Mouse (Mus musculus) hindbrain, embryonic 16.5 days (tissue): ENCODE results near the gene Hps4. TPM values are rescaled to one million over a fixed set of nuclear protein-coding genes. Genes with fewer than 3 reads are reported as not detected.

Experiments
- ATAC-seq: fragments of 200-750 bp; cut with Nextera tagmentation; 2 replicates; pipeline ENCODE4 v1.8.0; 2017; ENCODE audit warnings: moderate TSS enrichment, moderate library complexity
- H3K27ac ChIP-seq: fragments of 300-500 bp; sonication (generic); 2 replicates; pipeline ENCODE4 v1.5.1; 2014; ENCODE audit warnings: low read depth, mild to moderate bottlenecking, control low read depth, low read length, moderate library complexity
- H3K27me3 ChIP-seq: fragments of 300-500 bp; sonication (generic); replicated peaks from 2 replicates; pipeline ENCODE4 v1.6.1; 2014; ENCODE audit warnings: low read length; ENCODE audit not compliant: control insufficient read depth, insufficient read depth
- H3K36me3 ChIP-seq: fragments of 300-500 bp; sonication (generic); 2 replicates; pipeline ENCODE4 v1.6.1; 2014; ENCODE audit warnings: mild to moderate bottlenecking, low read length, moderate library complexity, mixed read lengths; ENCODE audit not compliant: control insufficient read depth, insufficient read depth
- H3K4me1 ChIP-seq: fragments of 300-500 bp; sonication (generic); 2 replicates; pipeline ENCODE4 v1.6.1; 2014; ENCODE audit warnings: low read depth, low read length; ENCODE audit not compliant: control insufficient read depth, insufficient read depth
- H3K4me2 ChIP-seq: fragments of 300-500 bp; sonication (generic); 2 replicates; pipeline ENCODE4 v1.6.1; 2014; ENCODE audit warnings: mild to moderate bottlenecking, low read length, control low read depth, moderate library complexity
- H3K4me3 ChIP-seq: fragments of 300-500 bp; sonication (generic); 2 replicates; pipeline ENCODE4 v1.5.1; 2014; ENCODE audit warnings: mild to moderate bottlenecking, low read length, control low read depth, moderate library complexity
- H3K9ac ChIP-seq: fragments of 300-500 bp; sonication (generic); 2 replicates; pipeline ENCODE4 v1.6.1; 2014; ENCODE audit warnings: low read depth, mild to moderate bottlenecking, control low read depth, low read length, moderate library complexity
- H3K9me3 ChIP-seq: fragments of 300-500 bp; sonication (generic); 2 replicates; pipeline ENCODE4 v1.6.1; 2014; ENCODE audit warnings: mild to moderate bottlenecking, low read length, moderate library complexity; ENCODE audit not compliant: control insufficient read depth
- WGBS: fragments of 180-500 bp; shearing (Covaris S2); extraction: QIAGEN DNeasy Blood & Tissue Kit; methylation state at CpG from one replicate; pipeline ENCODE4 v1.1.7; 2014; 5-methylcytosine and 5-hydroxymethylcytosine counted together
- polyA plus RNA-seq: library from polyadenylated mRNA; unstranded; fragments of >200 nt; fragmentation: Nextera tagmentation; extraction: Ambion mirVana; gene quantifications from 2 replicates; pipeline ENCODE4 v1.2.1, GENCODE M21; 2015

Gene Hps4
- polyA plus RNA-seq = 37.4 and 39.6 TPM in 2 replicates

GRCm38 (mm10) chr5:112342463-112343204 is at the start of gene Hps4, which contains the start of gene Srrd:
TSS of gene Hps4 (plus strand) at chr5:112343083.
TSS of gene Srrd (minus strand) at chr5:112343040.
- H3K27ac ChIP-seq = peak within 1 kb of the TSS; percentile 74
- peak within 1 kb of the TSS; percentile 86 for H3K9ac ChIP-seq
- ATAC-seq = peak; percentile 79
- H3K9me3 ChIP-seq = no peaks in the 10 kb centered on the region
- WGBS = 3% methylated on average over 45 of the region's 64 CpGs
- H3K4me3 ChIP-seq = peak within 1 kb of the TSS; percentile 70
- H3K4me2 ChIP-seq = peak within 1 kb of the TSS; percentile 84
- H3K36me3 ChIP-seq = peaks cover 9% of the 10 kb centered on the region
- H3K4me1 ChIP-seq = peaks cover 31% of the 10 kb centered on the region
- no peaks in the 10 kb centered on the region for H3K27me3 ChIP-seq

- Histone ChIP-seq H3K36me3 (no peaks in the 10 kb centered on the region), H3K4me1 (no peaks in the 10 kb centered on the region; the same call in 1 of the 2 replicates), H3K27me3 (no peaks in the 10 kb centered on the region), H3K4me2 (no peak overlapping the region), H3K27ac (no peak overlapping the region), H3K9ac (no peak overlapping the region), H3K9me3 (no peaks in the 10 kb centered on the region), H3K4me3 (no peak overlapping the region)
- ATAC-seq = no peak
- 89% methylated on average over 2 of the region's 2 CpGs for WGBS
These were observed 49.1 kb upstream of the Hps4 start for GRCm38 (mm10) chr5:112293800-112294199.

GRCm38 (mm10) chr5:112294696-112295095 is 48.2 kb upstream of the Hps4 start:
- Histone ChIP-seq H3K36me3 (no peaks in the 10 kb centered on the region), H3K27ac (no peak overlapping the region), H3K4me3 (no peak overlapping the region), H3K9ac (no peak overlapping the region), H3K4me2 (no peak overlapping the region), H3K9me3 (no peaks in the 10 kb centered on the region), H3K27me3 (no peaks in the 10 kb centered on the region), H3K4me1 (no peaks in the 10 kb centered on the region; the same call in 1 of the 2 replicates)
- WGBS = 72% methylated on average over 4 of the region's 4 CpGs
- no peak for ATAC-seq

GRCm38 (mm10) chr5:112295162-112295561 is 47.7 kb upstream of the Hps4 start:
- Histone ChIP-seq H3K36me3 (no peaks in the 10 kb centered on the region), H3K27me3 (no peaks in the 10 kb centered on the region), H3K4me2 (no peak overlapping the region), H3K4me3 (no peak overlapping the region), H3K9ac (no peak overlapping the region), H3K4me1 (no peaks in the 10 kb centered on the region; the same call in 1 of the 2 replicates), H3K27ac (no peak overlapping the region), H3K9me3 (no peaks in the 10 kb centered on the region)
- 31% methylated on average over 8 of the region's 8 CpGs for WGBS
- no peak for ATAC-seq

GRCm38 (mm10) chr5:112295564-112295963 is 47.3 kb upstream of the Hps4 start:
- H3K27ac ChIP-seq = no peak overlapping the region
- H3K36me3 ChIP-seq = no peaks in the 10 kb centered on the region
- H3K9ac ChIP-seq = no peak overlapping the region
- WGBS = 61% methylated on average over 8 of the region's 8 CpGs
- H3K4me2 ChIP-seq = no peak overlapping the region
- no peaks in the 10 kb centered on the region for H3K27me3 ChIP-seq
- no peak overlapping the region for H3K4me3 ChIP-seq
- no peaks in the 10 kb centered on the region; the same call in 1 of the 2 replicates for H3K4me1 ChIP-seq
- H3K9me3 ChIP-seq = no peaks in the 10 kb centered on the region
- ATAC-seq = no peak

- Histone ChIP-seq H3K9ac (no peak overlapping the region), H3K27ac (peak overlapping the region; percentile 21; the same call in 1 of the 2 replicates), H3K4me3 (no peak overlapping the region), H3K36me3 (no peaks in the 10 kb centered on the region), H3K4me2 (no peak overlapping the region), H3K9me3 (no peaks in the 10 kb centered on the region), H3K4me1 (no peaks in the 10 kb centered on the region; the same call in 1 of the 2 replicates), H3K27me3 (no peaks in the 10 kb centered on the region)
- ATAC-seq = no peak
- 66% methylated on average over 6 of the region's 6 CpGs for WGBS
These were observed 46.3 kb upstream of the Hps4 start for GRCm38 (mm10) chr5:112296404-112297181.

- no peak for ATAC-seq
- H3K9me3 ChIP-seq = no peaks in the 10 kb centered on the region
- H3K27me3 ChIP-seq = no peaks in the 10 kb centered on the region
- 58% methylated on average over 2 of the region's 2 CpGs for WGBS
- H3K4me2 ChIP-seq = no peak overlapping the region
- peak overlapping the region; percentile 21; the same call in 1 of the 2 replicates for H3K27ac ChIP-seq
- no peak overlapping the region for H3K4me3 ChIP-seq
- no peak overlapping the region for H3K9ac ChIP-seq
- H3K36me3 ChIP-seq = no peaks in the 10 kb centered on the region
- H3K4me1 ChIP-seq = no peaks in the 10 kb centered on the region; the same call in 1 of the 2 replicates
These were observed 45.6 kb upstream of the Hps4 start for GRCm38 (mm10) chr5:112297257-112297656.

GRCm38 (mm10) chr5:112298226-112298988 is 44.5 kb upstream of the Hps4 start:
- no peaks in the 10 kb centered on the region; the same call in 1 of the 2 replicates for H3K4me1 ChIP-seq
- no peak overlapping the region for H3K4me2 ChIP-seq
- WGBS = 91% methylated on average over 12 of the region's 12 CpGs
- no peak for ATAC-seq
- H3K36me3 ChIP-seq = no peaks in the 10 kb centered on the region
- H3K27ac ChIP-seq = no peak overlapping the region
- no peaks in the 10 kb centered on the region for H3K27me3 ChIP-seq
- no peak overlapping the region for H3K9ac ChIP-seq
- H3K9me3 ChIP-seq = no peaks in the 10 kb centered on the region
- no peak overlapping the region for H3K4me3 ChIP-seq
